Mouse (Mus musculus) CD4-positive, CD25-positive, alpha-beta regulatory T cell, adult 4 months (primary cell): ENCODE results near the gene Klk12. TPM values are rescaled to one million over a fixed set of nuclear protein-coding genes. Genes with fewer than 3 reads are reported as not detected.

ENCODE experiments used
- ATAC-seq: one replicate; pipeline ENCODE4 v1.8.0; 2017
- polyA plus RNA-seq, 2 experiments: library from polyadenylated mRNA; unstranded; fragments of 100-300 nt; shearing (Covaris generic); gene quantifications; one replicate each; pipeline ENCODE4 v1.2.1; 2017

The Klk12 gene
- polyA plus RNA-seq: not detected

DNA sequence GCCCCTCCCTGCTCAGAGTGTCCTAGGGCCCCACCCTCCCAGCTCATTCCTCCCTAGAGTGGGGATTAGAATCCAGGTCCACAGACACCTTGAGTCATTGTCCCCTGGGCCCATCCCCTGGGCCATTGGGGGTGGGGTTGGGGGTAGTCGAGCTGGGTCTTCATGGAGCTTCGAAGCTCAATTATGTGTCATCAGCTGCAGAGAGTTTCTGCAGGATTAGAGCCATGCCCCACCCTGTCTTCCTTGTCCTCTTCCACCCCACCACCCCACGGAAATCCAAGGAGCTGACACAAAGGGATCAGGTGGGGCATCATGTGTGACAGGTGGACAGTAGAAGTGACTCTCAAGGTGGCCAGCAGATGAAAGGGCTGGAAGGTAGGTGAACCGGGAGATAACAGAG is at the start of gene Klk12:
Gene Klk12 (plus strand): TSS at position 301 of the 400 bp plus-strand sequence.
- no peak for ATAC-seq

DNA sequence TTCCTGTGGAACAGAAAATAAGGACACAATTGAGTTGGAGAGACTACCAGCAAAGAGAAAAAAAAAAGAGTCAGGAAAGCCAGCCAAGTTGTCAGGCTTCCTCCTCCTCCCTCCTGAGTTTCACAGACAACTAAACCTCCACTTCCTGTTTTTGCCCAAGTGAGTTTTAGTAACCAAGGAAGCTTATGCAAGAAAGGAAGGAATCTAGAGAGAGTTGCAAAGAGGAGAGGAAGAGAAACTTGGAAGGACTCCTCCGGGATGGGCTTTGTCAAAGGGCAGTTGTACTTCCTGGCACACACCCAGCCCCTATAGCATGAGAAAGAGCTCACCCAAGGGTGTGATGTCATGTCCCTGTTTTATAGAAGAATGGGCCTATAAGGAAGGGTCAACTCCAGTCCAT is 20.9 kb upstream of the Klk12 start:
- ATAC-seq: no peak

DNA sequence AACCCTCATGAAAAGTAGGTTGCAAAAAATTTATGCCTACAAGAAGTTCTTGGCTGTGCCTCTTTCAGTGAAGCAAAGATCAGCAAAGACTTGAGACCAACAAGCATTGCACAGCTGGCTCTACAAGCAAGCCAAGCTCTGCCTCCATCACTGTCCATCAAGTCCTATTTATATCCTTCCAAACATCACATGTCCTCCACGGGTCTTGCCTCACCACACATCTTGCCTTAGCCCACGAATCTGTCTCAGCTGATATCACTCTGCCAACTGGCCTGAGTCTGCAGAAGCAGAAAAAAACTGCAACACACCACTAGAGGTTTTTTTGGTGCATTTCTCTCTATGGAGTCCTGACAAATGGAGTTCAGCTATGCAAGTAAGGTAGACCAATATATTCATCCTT is 15.9 kb upstream of the Klk12 start:
- no peak for ATAC-seq

DNA sequence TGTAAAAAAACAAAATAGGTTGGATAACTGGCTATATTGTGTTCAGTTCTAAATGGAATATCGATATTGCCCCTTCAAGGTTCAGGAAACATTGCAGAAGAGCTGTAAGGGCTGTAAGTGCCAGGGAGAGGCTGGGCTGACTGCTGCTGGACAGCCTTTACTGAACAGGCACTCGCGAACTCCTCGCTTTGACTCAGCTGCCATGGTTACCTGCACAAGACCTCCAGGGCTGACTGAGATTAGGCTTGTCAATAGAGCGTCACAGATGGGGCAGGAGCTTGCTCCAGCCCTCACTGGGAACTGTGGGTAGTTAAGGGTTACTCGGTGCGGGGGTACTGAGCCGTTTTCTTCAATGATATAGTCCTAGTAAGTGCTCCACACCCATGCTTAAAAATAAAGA is 2.2 kb upstream of the Klk12 start:
- ATAC-seq: no peak

DNA sequence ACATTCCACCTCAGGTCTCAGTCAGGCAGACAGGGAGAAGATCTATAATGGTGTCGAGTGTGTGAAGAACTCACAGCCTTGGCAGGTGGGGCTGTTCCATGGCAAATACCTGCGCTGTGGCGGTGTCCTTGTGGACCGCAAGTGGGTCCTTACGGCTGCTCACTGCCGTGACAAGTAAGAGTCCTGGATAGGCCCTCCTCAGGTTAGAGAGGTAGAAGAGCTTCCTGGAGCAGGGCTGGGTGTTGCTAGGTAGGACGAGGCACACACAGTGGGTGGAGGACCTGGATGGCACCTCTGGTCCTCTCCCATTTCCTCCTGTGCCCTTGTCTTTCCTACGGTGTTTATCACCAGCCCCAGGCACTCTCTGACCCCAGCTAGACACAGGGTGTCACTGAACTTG is 939 bp downstream of the Klk12 start:
- no peak for ATAC-seq

DNA sequence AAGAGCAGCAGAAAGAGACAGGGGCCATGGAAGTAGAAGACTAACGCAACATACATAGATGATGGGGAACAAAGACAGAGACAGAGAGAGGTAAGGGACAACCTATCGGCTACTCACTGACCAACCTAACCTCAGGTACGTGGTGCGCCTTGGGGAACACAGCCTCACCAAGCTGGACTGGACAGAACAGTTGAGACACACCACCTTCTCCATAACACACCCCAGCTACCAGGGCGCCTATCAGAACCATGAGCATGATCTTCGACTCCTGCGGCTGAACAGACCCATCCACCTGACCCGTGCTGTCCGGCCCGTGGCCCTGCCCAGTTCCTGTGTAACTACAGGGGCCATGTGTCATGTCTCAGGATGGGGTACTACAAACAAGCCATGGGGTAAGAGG is 2.0 kb downstream of the Klk12 start:
- ATAC-seq: no peak

DNA sequence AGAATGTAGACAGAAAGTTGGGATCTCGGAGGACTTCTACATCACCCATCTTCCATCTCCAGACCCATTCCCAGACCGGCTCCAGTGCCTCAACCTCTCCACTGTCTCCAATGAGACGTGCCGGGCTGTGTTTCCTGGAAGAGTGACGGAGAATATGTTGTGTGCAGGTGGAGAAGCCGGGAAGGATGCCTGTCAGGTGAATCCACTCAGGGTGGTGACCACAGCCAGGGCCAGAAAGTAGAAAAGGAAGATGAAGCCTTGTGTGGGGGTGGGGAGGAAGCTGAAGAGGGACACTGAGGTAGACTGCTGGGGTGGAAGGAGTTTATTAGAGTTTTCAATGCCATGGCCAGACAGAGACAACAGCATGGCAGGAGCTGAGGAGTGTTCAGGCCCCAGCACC is 3.2 kb downstream of the Klk12 start:
- no peak for ATAC-seq

DNA sequence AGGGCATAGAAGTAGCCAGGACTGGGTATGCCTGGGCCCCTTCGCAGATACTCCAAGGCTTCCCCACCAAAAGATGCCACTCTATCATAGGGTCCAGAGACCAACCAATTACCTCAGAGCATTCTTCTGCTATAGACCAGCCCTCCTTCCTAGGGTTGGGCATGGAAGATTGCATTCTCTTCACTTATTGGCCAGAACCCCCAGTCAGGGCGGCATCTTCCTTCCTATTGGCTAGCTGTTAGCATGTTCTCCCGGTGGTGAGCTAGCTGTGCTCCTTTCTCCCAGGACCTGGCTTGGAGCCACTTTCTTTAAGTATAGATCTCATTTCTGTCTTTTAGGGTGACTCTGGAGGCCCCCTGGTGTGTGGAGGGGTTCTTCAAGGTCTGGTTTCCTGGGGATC is 4.2 kb downstream of the Klk12 start:
- ATAC-seq: no peak

DNA sequence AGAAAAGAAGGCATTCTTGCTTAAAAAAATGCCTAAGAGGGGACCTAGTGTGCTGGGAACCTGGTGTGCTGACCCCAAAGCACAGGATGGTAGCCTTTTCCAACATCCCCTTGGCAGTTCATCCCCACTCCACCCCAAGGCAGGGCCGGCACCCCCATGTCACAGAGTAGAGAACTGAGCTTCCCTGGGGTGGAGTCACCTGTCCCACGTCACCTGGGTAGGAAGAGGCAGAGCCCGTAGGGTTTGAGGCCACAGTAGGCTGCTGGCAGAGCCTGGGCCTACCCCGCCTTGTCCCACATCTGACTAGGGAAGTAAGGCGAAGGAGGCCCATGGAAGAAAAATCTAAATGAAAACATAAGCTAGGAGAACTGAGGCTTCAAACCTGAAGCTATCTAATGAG is 5.7 kb downstream of the Klk12 start, which contains the start of gene Klk11:
Gene Klk11 (plus strand): TSS at position 241 of the 400 bp plus-strand sequence.
- no peak for ATAC-seq

DNA sequence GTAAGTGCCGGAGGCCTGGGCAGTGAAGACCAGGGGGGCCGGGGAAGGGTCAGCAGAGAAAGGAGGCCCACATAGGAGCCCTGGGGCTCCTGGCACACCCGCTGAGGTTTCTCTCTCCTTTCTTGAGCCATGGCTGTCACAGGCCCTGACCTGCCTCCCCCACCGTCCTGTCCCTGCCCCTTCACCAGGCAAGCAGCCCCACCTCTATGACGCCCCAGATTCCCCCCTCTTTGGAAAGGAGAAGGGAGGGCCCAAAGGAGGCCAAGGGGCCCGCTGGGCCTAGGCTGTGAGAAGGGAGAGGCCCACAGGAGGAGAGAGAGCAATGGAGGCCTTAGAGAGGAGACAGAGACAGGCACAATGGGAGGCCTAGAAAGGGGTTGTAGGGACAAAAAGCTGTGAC is 6.1 kb downstream of the Klk12 start:
- no peak for ATAC-seq

DNA sequence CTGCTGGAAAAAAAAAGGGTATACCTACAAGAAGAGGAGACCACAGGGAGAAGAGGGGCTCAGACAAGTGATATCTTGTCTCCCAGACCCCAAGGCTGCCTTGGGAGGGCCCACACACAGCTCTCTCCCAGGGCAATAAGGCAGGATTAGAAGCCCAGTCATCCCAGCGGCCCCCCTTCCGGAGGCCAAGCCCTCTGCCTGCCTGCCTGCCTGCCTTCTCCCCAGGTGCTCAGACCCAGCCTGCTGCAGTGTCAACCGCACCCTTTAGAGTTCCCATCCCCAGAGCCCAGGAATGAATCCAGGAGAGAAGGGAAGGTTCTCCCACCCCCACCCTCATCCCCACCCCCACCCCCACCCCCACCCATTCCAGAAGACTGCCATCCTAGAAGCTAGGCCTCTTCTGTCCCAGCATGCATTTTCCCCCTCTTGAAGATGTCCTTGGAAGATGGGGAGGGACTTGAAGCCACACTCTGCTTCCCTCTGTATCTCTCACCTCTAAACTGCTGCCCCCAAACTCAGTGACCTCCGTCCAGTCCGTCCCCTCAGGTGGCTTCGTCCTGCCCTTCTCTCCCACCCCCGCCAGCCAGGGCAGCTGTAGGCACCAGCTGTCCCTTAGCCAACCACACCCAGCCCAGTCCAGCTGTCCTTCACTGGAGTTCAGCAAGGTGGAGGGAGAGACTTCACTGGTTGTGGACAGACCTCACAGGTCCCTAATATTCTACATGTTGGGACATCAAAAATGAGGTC is 6.8 kb downstream of the Klk12 start:
- no peak for ATAC-seq

DNA sequence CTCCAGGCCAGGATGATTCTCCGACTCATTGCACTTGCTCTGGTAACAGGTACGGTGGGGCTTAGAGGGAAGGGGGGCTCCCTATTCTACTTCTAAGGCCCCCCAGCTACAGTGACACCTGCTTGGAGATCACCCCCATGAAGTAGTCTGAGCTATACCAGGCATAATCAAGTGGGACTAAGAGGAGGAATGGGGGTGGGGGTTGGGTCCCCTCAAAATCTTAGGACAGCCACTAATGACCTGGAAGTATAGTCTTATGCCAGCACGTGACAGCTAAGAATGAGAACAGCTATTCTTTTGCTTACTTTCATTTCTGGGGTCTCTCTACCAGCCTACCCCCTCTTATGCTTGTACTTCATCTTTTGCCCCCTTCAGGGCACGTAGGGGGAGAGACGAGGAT is 7.8 kb downstream of the Klk12 start:
- ATAC-seq: no peak

DNA sequence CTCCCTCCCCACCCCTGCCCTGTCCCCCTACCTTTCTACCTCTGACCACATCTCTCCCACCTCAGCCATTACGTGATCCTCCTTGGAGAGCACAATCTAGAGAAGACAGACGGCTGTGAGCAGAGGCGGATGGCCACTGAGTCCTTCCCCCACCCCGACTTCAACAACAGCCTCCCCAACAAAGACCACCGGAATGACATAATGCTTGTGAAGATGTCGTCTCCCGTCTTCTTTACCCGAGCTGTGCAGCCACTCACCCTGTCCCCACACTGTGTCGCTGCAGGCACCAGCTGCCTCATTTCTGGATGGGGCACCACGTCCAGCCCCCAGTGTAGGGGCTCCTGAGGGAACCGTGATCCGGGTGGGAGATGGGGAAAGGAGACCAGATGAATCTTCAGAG is 8.7 kb downstream of the Klk12 start:
- no peak for ATAC-seq

DNA sequence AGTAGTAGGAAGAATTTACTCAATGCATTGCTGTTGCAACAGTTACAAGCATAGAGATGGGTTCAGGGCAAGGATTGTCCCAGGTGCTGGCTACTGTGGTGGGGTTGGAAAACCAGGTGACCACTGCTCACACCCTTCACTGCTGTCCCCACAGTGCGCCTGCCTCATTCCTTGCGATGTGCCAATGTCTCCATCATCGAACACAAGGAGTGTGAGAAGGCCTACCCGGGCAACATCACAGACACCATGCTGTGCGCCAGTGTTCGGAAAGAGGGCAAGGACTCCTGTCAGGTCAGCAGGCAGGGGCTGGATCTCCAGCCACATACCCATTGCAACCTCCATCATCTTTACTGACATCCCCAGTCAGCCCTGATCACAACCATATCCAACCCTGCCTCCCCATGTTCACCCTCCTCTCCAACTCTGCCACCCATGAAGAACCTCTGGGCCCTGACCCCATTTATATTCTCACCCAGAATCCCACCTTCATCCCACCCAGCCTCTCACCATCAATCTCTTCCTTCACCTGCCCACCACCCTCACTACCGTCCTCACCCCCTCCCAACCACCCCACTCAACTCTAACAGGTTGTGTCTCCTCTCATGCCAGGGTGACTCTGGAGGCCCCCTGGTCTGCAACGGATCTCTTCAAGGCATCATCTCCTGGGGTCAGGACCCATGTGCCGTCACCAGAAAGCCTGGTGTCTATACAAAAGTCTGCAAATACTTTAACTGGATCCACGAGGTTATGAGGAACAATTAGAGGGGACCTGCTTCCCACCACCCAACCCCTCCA is 9.7 kb downstream of the Klk12 start:
- no peak for ATAC-seq

DNA sequence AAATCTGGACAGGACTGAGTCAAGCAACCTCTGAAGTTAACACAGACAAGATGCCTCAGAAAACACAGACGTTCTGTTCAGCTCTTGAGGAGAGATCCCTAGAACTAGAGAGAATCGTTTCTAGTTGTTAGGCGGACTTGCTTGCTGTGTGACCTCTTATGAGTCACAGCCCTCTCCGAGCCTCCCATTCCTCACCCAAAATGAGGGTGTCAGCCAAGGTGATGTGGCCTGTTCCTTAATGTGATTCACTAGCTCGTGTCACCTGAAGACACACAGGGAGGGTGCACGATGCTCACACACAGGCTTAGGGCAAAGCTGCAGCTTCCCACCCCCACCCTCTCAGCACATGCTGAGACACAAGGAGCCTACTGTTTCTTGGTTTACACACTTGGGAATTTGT is 11.5 kb downstream of the Klk12 start:
- no peak for ATAC-seq

DNA sequence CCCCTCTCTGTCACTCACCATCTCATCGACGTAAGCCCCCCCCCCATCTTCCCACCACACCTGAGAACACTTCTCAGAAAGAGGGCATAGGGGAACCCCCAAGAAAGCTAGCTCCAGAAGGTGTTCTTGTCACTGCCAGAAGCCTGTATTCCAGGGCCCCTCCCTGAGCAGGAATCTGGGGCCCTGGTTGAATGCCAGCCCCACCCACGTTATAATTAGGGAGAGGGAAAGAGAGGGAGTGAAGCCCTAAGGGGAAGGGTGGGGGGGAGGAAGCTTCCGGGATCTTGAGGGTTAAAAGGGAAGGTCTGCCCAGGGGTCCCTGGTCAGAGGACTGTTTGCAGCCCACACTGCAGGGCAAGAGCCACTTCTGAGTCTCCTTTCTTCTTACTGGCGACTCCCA is 12.0 kb downstream of the Klk12 start, which contains the start of gene Klk10:
Gene Klk10 (plus strand): TSS at position 290 of the 400 bp plus-strand sequence.
- no peak for ATAC-seq

DNA sequence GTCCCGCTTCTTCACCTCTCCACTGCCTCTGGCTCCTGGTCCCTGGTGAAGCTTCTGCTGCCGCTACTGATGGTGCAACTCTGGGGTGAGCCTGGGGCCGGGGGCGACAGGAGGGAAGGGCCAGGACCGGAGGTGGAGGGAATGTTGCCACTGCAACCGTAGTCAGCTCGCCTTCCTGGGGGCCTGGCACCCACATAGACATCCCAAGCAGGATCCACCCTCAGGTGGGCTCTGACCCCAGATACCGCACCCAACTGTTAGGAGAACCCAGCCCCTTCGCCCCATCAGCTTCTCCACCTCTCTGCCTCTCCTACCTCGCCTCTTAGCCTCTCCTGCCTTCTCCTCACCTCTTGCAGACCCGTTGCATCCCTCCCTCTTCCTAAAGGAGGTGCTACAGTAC is 12.8 kb downstream of the Klk12 start:
- no peak for ATAC-seq

DNA sequence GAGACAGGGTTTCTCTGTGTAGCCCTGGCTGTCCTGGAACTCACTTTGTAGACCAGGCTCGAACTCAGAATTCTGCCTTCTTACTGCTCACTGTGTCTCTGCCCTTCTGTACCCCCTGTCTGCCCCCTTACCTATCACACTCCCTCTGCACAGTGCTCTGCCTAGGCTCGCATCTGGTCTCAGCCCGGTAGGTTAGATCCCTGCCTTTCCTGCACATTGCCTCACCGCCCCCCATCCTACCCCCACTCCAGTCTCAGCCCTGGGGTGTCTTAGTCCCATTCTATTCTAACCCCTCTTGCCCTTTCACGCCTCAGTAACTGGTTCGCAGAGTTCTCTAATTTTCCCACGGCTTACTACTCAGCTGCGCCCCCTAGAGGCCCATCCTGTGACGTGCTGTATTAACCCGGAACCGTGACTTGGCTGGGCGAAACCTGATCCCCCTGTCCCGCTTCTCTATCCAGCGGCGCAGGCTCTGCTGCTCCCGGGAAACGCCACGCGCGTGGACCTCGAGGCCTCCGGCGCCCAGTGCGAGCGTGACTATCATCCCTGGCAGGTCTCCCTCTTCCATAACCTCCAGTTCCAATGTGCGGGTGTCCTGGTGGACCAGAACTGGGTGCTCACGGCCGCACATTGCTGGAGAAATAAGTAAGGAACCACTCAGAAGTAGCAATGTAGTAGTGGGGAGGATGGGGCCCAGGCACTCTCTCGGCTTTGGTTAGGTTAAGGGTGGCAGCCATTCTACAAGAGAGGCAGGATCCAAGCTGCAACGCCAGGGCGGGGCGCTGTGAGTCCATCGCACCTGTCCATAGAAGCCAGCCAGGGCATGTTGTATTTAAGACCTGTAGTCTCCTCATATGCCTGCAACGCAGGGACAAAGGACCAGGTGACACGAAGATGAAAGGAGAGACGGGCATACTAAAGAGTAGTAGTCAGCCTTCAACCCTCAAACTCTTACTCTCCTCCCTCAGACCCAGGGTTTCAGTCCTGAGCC is 13.9 kb downstream of the Klk12 start:
- peak; percentile 86 for ATAC-seq

DNA sequence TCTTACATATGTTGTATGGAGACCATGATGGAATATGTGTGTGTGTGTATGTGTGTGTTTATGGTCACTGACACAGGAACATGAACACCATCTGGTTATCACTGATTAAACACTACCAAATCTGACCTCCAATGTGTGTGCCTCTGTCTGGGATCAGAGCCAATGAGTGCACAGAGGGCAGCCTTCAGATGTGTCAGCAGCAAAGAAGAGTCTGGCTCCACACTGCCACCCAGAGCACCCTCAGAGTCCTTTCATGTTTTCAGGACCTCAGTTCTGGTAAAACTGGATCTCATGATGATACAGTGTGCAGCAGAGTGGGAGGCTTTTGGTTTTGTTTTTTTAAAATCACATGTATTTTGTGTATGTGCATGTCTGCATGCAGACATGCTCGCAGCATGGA is 16.6 kb downstream of the Klk12 start:
- no peak for ATAC-seq

DNA sequence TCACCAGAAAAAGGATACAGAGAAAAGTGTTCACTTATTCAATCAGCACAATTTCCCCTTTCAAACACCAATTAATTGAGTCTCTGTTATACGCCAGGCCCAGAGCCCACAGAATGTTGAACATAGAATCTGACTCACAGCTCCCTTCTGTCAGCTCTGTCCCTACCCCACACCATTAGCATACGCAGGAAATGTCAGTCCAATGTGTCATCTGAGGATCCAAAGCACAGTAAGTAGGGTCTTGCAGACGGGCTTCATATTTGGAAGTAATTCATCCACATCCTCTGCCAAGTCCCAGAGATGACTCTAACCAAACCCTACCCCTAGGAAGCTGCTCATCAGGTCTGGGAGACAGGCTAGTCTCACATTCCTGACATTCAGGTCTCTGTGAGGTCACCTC is 19.4 kb downstream of the Klk12 start:
- ATAC-seq: no peak

DNA sequence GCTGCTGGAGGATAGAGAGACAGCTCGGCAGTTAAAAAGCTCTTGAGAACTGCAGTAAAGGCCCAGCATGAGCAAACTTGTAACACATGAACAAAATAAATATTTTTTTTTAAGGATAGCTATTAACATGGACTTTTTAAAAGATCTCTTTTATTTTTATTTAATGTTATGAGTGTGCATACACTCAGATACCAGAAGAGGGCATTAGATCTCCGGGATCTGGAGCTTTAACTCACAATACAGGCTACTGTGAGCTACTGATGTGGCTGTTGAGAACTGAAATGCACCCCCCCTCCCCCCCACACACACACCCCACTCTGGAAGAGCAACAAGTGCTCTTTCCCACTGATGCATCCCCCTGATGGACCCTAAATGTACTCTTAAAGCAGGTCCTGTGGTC is 20.6 kb downstream of the Klk12 start:
- no peak for ATAC-seq

DNA sequence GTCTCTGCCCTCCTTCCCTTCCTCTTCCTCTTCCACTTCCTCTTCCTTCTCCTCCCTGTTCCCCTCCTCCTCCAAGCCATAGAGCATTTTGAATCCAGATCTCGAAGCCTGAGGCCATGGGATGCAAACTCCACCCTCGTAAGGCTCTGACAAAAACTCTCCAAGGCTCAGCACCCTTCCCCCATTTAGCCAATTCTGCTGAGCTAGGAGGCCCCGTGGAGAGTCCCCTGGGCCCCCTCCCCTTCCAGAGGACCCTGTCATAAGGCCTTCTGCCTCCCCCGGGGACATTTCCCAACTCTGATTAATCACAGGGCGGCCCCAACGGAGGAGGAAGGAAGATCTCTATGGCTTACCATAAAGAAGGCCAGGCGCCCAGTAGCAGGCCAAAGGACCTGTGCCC is 22.9 kb downstream of the Klk12 start, which contains the start of gene Klk9:
Gene Klk9 (plus strand): TSS at position 301 of the 400 bp plus-strand sequence.
- ATAC-seq: no peak

DNA sequence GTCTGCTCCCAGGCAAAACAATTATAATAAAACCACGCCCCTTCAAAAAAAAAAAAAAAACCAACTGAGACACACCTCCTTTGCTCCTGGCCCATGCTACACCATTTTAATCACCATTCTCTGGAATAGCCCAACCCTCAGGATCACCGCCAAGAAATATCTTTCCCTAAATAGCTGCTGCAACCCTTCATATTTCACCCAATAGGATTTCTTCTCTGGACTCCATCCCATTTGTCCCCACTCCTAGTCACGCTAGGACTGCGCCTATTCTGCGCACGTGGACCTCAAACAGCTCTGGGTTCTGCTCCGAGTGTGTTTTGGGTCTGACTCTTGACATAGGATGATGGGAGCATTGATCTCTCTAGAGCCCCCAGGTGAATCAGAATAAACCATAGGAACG is 27.7 kb downstream of the Klk12 start:
- ATAC-seq: no peak
